Mouse (Mus musculus): ENCODE measurements at regions not wholly inside any gene's neighbourhood (a gene's known extent, or its start where the extent isn't known, plus 50 kb on each side); places are given as distances from the start of the nearest gene placed in this dataset.

DNA sequence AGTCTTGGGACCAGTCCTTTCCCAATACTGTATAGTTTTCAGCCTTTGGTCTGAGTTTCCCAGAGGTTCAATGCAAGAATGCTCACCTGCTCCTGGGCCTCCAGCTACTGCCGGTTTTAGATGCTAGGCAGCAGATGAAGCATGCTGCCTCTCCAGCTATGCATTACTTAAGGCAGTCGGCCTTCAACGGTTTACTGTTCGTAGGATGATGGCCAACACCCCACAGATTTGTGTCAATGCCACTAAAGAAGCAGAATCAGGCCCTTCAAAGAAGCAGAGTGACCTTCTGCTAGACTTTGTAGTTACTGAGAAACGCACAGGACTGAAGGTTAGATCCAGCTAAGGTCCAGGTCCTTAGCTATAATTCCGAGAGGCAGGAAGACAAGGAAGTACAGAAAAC is 65.0 kb upstream of the Btg3 start:
- no peak for DNase-seq (ENCODE audit: low spot score)
- no peak overlapping the region for H3K27ac ChIP-seq (ENCODE audit: low read depth, low read length)
- no peak overlapping the region for H3K4me3 ChIP-seq (ENCODE audit: low read depth, low read length)
- no peaks in the 10 kb centered on the region for H3K27me3 ChIP-seq (replicated peaks; ENCODE audit: control insufficient read depth, insufficient read depth, low read length)
- H3K4me2 ChIP-seq (ENCODE audit: low read length), result no peak overlapping the region
- WGBS, result 91% methylated on average over 6 of the region's 6 CpGs
- no peaks in the 10 kb centered on the region for H3K4me1 ChIP-seq (ENCODE audit: control insufficient read depth, insufficient read depth, low read length)
- H3K36me3 ChIP-seq (ENCODE audit: control insufficient read depth, insufficient read depth, low read length), result no peaks in the 10 kb centered on the region
- H3K9me3 ChIP-seq (replicated peaks; ENCODE audit: control insufficient read depth, low read length), result no peaks in the 10 kb centered on the region
- ATAC-seq, result no peak
- H3K9ac ChIP-seq (ENCODE audit: low read length), result no peak overlapping the region

DNA sequence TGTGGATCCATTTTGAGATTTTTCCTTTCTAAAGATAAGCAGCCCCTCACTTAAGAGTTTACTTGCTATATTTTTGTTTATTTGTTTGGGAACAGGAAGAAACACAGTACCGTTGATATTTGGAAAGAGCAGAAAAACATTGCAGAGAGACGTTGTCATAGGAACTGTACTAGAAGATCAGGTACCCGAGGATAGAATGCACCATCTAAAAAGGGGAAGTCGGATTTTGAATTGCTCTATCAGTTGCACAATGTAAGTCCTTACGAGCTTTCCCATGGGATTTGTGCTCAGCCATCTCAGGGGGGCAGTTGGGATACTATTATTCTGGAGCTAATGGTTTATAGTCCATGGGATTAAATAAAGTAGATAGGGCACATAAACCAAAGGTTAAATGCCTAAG is 58.7 kb upstream of the Btg3 start:
- Histone ChIP-seq H3K36me3 (ENCODE audit: control insufficient read depth, insufficient read depth, low read length) (no peaks in the 10 kb centered on the region), H3K4me3 (ENCODE audit: low read depth, low read length) (no peak overlapping the region), H3K27me3 (replicated peaks; ENCODE audit: control insufficient read depth, insufficient read depth, low read length) (no peaks in the 10 kb centered on the region), H3K9me3 (replicated peaks; ENCODE audit: control insufficient read depth, low read length) (no peaks in the 10 kb centered on the region), H3K4me1 (ENCODE audit: control insufficient read depth, insufficient read depth, low read length) (no peaks in the 10 kb centered on the region), H3K4me2 (ENCODE audit: low read length) (no peak overlapping the region), H3K9ac (ENCODE audit: low read length) (no peak overlapping the region), H3K27ac (ENCODE audit: low read depth, low read length) (no peak overlapping the region)
- DNase-seq (ENCODE audit: low spot score), result no peak
- ATAC-seq, result no peak
- 87% methylated on average over 5 of the region's 5 CpGs for WGBS

DNA sequence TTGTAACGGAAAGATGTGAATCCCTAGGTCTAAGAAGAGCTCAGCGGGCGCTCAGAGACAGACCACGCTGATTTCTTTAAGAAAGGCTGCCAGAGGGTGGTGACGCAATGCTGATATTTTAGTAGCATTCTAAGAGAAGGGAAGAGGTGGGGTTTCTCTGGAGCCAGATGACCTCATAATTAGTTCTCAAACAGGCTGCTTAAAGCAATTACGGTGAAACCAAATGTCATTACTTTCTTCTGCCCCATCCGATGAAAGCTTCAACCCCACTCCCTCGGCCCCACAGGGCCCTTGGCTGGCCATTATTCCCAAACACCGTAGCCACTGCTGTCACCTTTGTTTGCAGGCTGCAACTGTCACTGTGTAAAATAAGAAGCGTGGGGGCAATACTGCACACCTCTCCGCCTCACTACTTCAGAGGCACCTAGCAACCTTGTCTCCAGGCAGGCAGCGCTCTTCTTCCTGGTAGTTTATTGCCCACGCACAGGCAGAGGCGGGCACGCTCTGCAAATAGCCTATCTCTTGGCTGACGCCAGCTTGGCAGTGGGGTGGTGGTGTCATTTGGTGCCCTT is 50.6 kb upstream of the Btg3 start:
- H3K4me2 ChIP-seq (ENCODE audit: low read length), result peak overlapping the region; percentile 46
- H3K9ac ChIP-seq (ENCODE audit: low read length), result peak overlapping the region; percentile 46

More for the DNA sequence above, 50.6 kb upstream of the Btg3 start:
- no peaks in the 10 kb centered on the region for H3K27me3 ChIP-seq (replicated peaks; ENCODE audit: control insufficient read depth, insufficient read depth, low read length)
- ATAC-seq, result peak; percentile 88
- H3K4me1 ChIP-seq (ENCODE audit: control insufficient read depth, insufficient read depth, low read length), result peaks cover 8% of the 10 kb centered on the region; the same call in 1 of the 2 replicates
- no peaks in the 10 kb centered on the region for H3K9me3 ChIP-seq (replicated peaks; ENCODE audit: control insufficient read depth, low read length)
- H3K36me3 ChIP-seq (ENCODE audit: control insufficient read depth, insufficient read depth, low read length), result no peaks in the 10 kb centered on the region
- peak; percentile 78 for DNase-seq (ENCODE audit: low spot score)
- H3K4me3 ChIP-seq (ENCODE audit: low read depth, low read length), result peak overlapping the region; percentile 21; the same call in 1 of the 2 replicates
- WGBS, result 22% methylated on average over 16 of the region's 16 CpGs
- H3K27ac ChIP-seq (ENCODE audit: low read depth, low read length), result 0 out of 2 replicates have a peak overlapping the region, but pooled peaks have one; percentile 39

Data from forebrain, embryonic 14.5 days (tissue).